In genomic region chr11:117462202-117462864, GRCm38 (mm10) we compare ENCODE assay signal across 12 mouse cellular contexts. TPM values are rescaled to one million over a fixed set of nuclear protein-coding genes. Genes with fewer than 3 reads are reported as not detected.
A peak's percentile ranks its signal among the peaks of the same experiment; 100 is the strongest.
DNase-seq lines count a peak whose midpoint lies in the region; ATAC-seq and TF ChIP-seq lines count a peak whose summit lies in the region.
"Had no signal": no experiment of that assay in that cellular context is flagged by ENCODE, and none has a peak within 500 bp of the region (broad histone marks: within the 10 kb centered on the region; RNA-seq: fewer than 3 reads in every experiment).

No protein-coding gene starts in this region.

- no peaks in the 10 kb centered on the region for H3K36me3 ChIP-seq in intestine, embryonic 14.5 days (ENCODE audit: control insufficient read depth, insufficient read depth, low read length)
- no peaks in the 10 kb centered on the region for H3K36me3 ChIP-seq in intestine, postnatal 0 days (ENCODE audit: control insufficient read depth, insufficient read depth)
- no peaks in the 10 kb centered on the region for H3K36me3 ChIP-seq in forebrain, embryonic 12.5 days (replicated peaks)
- H3K36me3 ChIP-seq in limb, embryonic 10.5 days, result no peaks in the 10 kb centered on the region
- no peaks in the 10 kb centered on the region for H3K36me3 ChIP-seq in neural tube, embryonic 12.5 days
- H3K36me3 ChIP-seq in lung, postnatal 0 days (ENCODE audit: insufficient read depth, low read length), result no peaks in the 10 kb centered on the region

- ATAC-seq in intestine, embryonic 14.5 days (replicated peaks; ENCODE audit: low FRiP score, low TSS enrichment, low read depth), result no peak
- no peak for ATAC-seq in intestine, postnatal 0 days
- ATAC-seq in forebrain, embryonic 12.5 days (ENCODE audit: low FRiP score), result peak; percentile 76
- ATAC-seq in neural tube, embryonic 12.5 days (ENCODE audit: low FRiP score, low read depth), result peak; percentile 80
- ATAC-seq in frontal cortex, adult (ENCODE audit: low TSS enrichment), result no peak
- ATAC-seq in lung, postnatal 0 days, result no peak

- DNase-seq in intestine, embryonic 14.5 days (ENCODE audit: low spot score), result no peak
- DNase-seq in limb, embryonic 10.5 days (ENCODE audit: low spot score), result no peak
- DNase-seq in kidney, postnatal 25 days, result no peak
- no peak for DNase-seq in lung, postnatal 0 days (ENCODE audit: low spot score)

- no peak overlapping the region for H3K27ac ChIP-seq in intestine, embryonic 14.5 days (ENCODE audit: low read depth)
- H3K27ac ChIP-seq in intestine, postnatal 0 days (ENCODE audit: low read depth, low read length), result no peak overlapping the region
- H3K27ac ChIP-seq in forebrain, embryonic 12.5 days, result peak overlapping the region; percentile 84
- peak overlapping the region; percentile 58; the same call in 1 of the 2 replicates for H3K27ac ChIP-seq in limb, embryonic 10.5 days
- peak overlapping the region; percentile 85 for H3K27ac ChIP-seq in neural tube, embryonic 12.5 days
- H3K27ac ChIP-seq in lung, postnatal 0 days (ENCODE audit: low read length), result no peak overlapping the region

- H3K4me2 ChIP-seq in intestine, embryonic 14.5 days (ENCODE audit: low read length), result peak overlapping the region; percentile 21; the same call in 1 of the 2 replicates
- H3K4me2 ChIP-seq in intestine, postnatal 0 days (replicated peaks; ENCODE audit: low read depth), result no peak overlapping the region
- peak overlapping the region; percentile 8 for H3K4me2 ChIP-seq in forebrain, embryonic 12.5 days
- peak overlapping the region; percentile 26; the same call in 1 of the 2 replicates for H3K4me2 ChIP-seq in neural tube, embryonic 12.5 days (replicated peaks)
- H3K4me2 ChIP-seq in lung, postnatal 0 days (replicated peaks; ENCODE audit: low read depth, low read length), result no peak overlapping the region

- H3K9me3 ChIP-seq in intestine, embryonic 14.5 days (ENCODE audit: control insufficient read depth, low read length), result no peaks in the 10 kb centered on the region
- no peaks in the 10 kb centered on the region for H3K9me3 ChIP-seq in intestine, postnatal 0 days (ENCODE audit: control insufficient read depth)
- no peaks in the 10 kb centered on the region for H3K9me3 ChIP-seq in forebrain, embryonic 12.5 days
- no peaks in the 10 kb centered on the region for H3K9me3 ChIP-seq in limb, embryonic 10.5 days (replicated peaks)
- H3K9me3 ChIP-seq in neural tube, embryonic 12.5 days, result no peaks in the 10 kb centered on the region
- H3K9me3 ChIP-seq in lung, postnatal 0 days (ENCODE audit: low read length), result no peaks in the 10 kb centered on the region
- H3K9me3 ChIP-seq: megakaryocyte, embryonic 14.5 days had no signal

- H3K9ac ChIP-seq in intestine, embryonic 14.5 days (ENCODE audit: low read length), result no peak overlapping the region
- no peak overlapping the region for H3K9ac ChIP-seq in intestine, postnatal 0 days (ENCODE audit: low read depth, low read length)
- H3K9ac ChIP-seq in forebrain, embryonic 12.5 days, result 0 out of 2 replicates have a peak overlapping the region, but pooled peaks have one; percentile 17
- H3K9ac ChIP-seq in neural tube, embryonic 12.5 days, result peak overlapping the region; percentile 33; the same call in 1 of the 2 replicates
- no peak overlapping the region for H3K9ac ChIP-seq in lung, postnatal 0 days (replicated peaks; ENCODE audit: low read depth)

- peaks cover 13% of the 10 kb centered on the region; the same call in 1 of the 2 replicates for H3K4me1 ChIP-seq in intestine, embryonic 14.5 days (replicated peaks; ENCODE audit: control insufficient read depth, insufficient read depth, low read length)
- H3K4me1 ChIP-seq in intestine, postnatal 0 days (replicated peaks; ENCODE audit: control insufficient read depth, insufficient read depth, low read length), result no peaks in the 10 kb centered on the region
- peaks cover 67% of the 10 kb centered on the region for H3K4me1 ChIP-seq in forebrain, embryonic 12.5 days
- H3K4me1 ChIP-seq in limb, embryonic 10.5 days, result peaks cover 60% of the 10 kb centered on the region
- peaks cover 53% of the 10 kb centered on the region for H3K4me1 ChIP-seq in neural tube, embryonic 12.5 days
- no peaks in the 10 kb centered on the region for H3K4me1 ChIP-seq in lung, postnatal 0 days (ENCODE audit: insufficient read depth, low read depth, low read length)
- H3K4me1 ChIP-seq: megakaryocyte, embryonic 14.5 days had no signal

- WGBS in intestine, embryonic 14.5 days, result 3% methylated on average over 16 of the region's 16 CpGs
- 12% methylated on average over 16 of the region's 16 CpGs for WGBS in intestine, postnatal 0 days
- 12% methylated on average over 16 of the region's 16 CpGs for WGBS in forebrain, embryonic 12.5 days
- 10% methylated on average over 16 of the region's 16 CpGs for WGBS in limb, embryonic 10.5 days
- 6% methylated on average over 16 of the region's 16 CpGs for WGBS in neural tube, embryonic 12.5 days
- 5% methylated on average over 16 of the region's 16 CpGs for WGBS in lung, postnatal 0 days

- no peak overlapping the region for H3K4me3 ChIP-seq in intestine, embryonic 14.5 days (ENCODE audit: low read depth, low read length)
- no peak overlapping the region for H3K4me3 ChIP-seq in intestine, postnatal 0 days (ENCODE audit: low read depth, low read length)
- no peak overlapping the region for H3K4me3 ChIP-seq in forebrain, embryonic 12.5 days (replicated peaks)
- H3K4me3 ChIP-seq in limb, embryonic 10.5 days, result peak overlapping the region; percentile 15; the same call in 1 of the 2 replicates
- H3K4me3 ChIP-seq in neural tube, embryonic 12.5 days, result no peak overlapping the region
- no peak overlapping the region for H3K4me3 ChIP-seq in lung, postnatal 0 days (ENCODE audit: low read depth, low read length)
- H3K4me3 ChIP-seq: megakaryocyte, embryonic 14.5 days had no signal

- peaks cover 10% of the 10 kb centered on the region; the same call in 1 of the 2 replicates for H3K27me3 ChIP-seq in intestine, embryonic 14.5 days (replicated peaks; ENCODE audit: control insufficient read depth, insufficient read depth, low read length)
- H3K27me3 ChIP-seq in intestine, postnatal 0 days (replicated peaks; ENCODE audit: control insufficient read depth, insufficient read depth, low read length), result peaks cover 12% of the 10 kb centered on the region
- H3K27me3 ChIP-seq in forebrain, embryonic 12.5 days, result peaks cover 34% of the 10 kb centered on the region
- peaks cover 100% of the 10 kb centered on the region for H3K27me3 ChIP-seq in limb, embryonic 10.5 days (ENCODE audit: low read depth, poor library complexity, severe bottlenecking)
- H3K27me3 ChIP-seq in neural tube, embryonic 12.5 days (replicated peaks), result peaks cover 23% of the 10 kb centered on the region
- H3K27me3 ChIP-seq in lung, postnatal 0 days (replicated peaks; ENCODE audit: insufficient read depth, low read length), result peaks cover 13% of the 10 kb centered on the region; the same call in 1 of the 2 replicates

- no peak for TF ChIP-seq EP300 in lung, postnatal 0 days (IDR thresholded peaks at IDR 0.05)

- no peak for TF ChIP-seq CTCF in intestine, postnatal 0 days (IDR thresholded peaks at IDR 0.05; ENCODE audit: low read depth)
- TF ChIP-seq CTCF in lung, postnatal 0 days (IDR thresholded peaks at IDR 0.05), result no peak

RNA-seq across cellular contexts. Expression of gene Gm11733, which starts 21.8 kb away (rescaled TPM):
- 0.12 TPM in 1 of 2 replicates, not detected in the other for polyA plus RNA-seq in intestine, embryonic 14.5 days (2014; fragmentation: Nextera tagmentation; extraction: Ambion mirVana)
- not detected in 2 replicates for polyA plus RNA-seq in intestine, postnatal 0 days (2015; fragmentation: Nextera tagmentation; extraction: Ambion mirVana)
- polyA plus RNA-seq in forebrain, embryonic 12.5 days (2016; fragmentation: Nextera tagmentation; extraction: Ambion mirVana), result 0.20 TPM in 1 of 2 replicates, not detected in the other
- polyA plus RNA-seq in limb, embryonic 10.5 days (2016; fragmentation: Nextera tagmentation; extraction: Ambion mirVana), result not detected in 2 replicates
- 0.08 TPM in 1 of 2 replicates, not detected in the other for polyA plus RNA-seq in neural tube, embryonic 12.5 days (2016; fragmentation: Nextera tagmentation; extraction: Ambion mirVana)
- polyA plus RNA-seq in lung, postnatal 0 days (2015; fragmentation: Nextera tagmentation; extraction: Ambion mirVana), result not detected in 2 replicates
- polyA plus RNA-seq: gonadal fat pad, adult 2 months; large intestine, adult 2 months; liver, adult 2 months had no signal

Comparison
In these comparisons a context has a peak if more than half of its experiments do, and no peak if none do; other contexts are left out.
1. H3K4me2 ChIP-seq: peak in intestine, embryonic 14.5 days (single experiment), forebrain, embryonic 12.5 days (single experiment) and neural tube, embryonic 12.5 days (single experiment); none in intestine, postnatal 0 days (single experiment) and lung, postnatal 0 days (single experiment).
2. ATAC-seq: peak in forebrain, embryonic 12.5 days (single experiment) and neural tube, embryonic 12.5 days (single experiment); none in intestine, embryonic 14.5 days (single experiment), intestine, postnatal 0 days (single experiment), frontal cortex, adult (single experiment) and lung, postnatal 0 days (single experiment).
3. H3K27ac ChIP-seq: peak in forebrain, embryonic 12.5 days (single experiment), limb, embryonic 10.5 days (single experiment) and neural tube, embryonic 12.5 days (single experiment); none in intestine, embryonic 14.5 days (single experiment), intestine, postnatal 0 days (single experiment) and lung, postnatal 0 days (single experiment).
4. H3K9ac ChIP-seq: peak in forebrain, embryonic 12.5 days (single experiment) and neural tube, embryonic 12.5 days (single experiment); none in intestine, embryonic 14.5 days (single experiment), intestine, postnatal 0 days (single experiment) and lung, postnatal 0 days (single experiment).